Mouse (Mus musculus) E14TG2a.4 (cell line): ENCODE measurements around the gene Carns1.

Experiments used
- CTCF ChIP-seq: conservative IDR thresholded peaks from 2 replicates; pipeline ENCODE4 v1.5.1; 2014; ENCODE audit warnings: low read length
- NANOG ChIP-seq: IDR thresholded peaks from 2 replicates; pipeline ENCODE4 v1.6.1; 2014; ENCODE audit warnings: borderline replicate concordance, low read length, mixed read lengths

DNA sequence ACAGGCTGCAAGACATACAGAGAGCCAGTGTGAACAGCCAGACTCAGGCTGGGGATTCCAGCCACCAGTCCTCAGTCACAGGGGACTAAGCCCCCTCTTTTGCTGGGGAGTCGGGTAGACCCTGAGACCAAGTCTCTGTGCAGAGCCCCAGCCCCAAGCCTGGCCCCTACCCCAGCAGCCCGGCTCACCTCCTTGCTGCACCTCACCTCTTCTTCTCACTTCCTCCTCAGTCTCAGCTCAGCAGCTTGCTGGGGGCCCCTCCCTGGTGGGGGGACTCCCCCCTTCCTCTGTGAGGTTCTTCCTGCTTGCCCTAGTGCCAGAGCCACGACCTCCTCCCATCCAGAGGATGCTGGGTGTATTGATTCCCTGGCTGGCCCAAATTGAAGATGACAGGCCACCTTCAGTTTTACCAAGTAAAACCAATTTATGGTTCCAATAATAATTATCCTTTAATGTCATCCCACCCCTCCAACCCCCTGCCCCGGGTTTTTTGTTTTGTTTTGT, 15.6 kb upstream of the Carns1 start, which contains the start of gene Tbc1d10c:
- TF ChIP-seq NANOG, result no peak
- TF ChIP-seq CTCF, result no peak
